Mouse (Mus musculus) testis, adult 2 months (tissue): ENCODE measurements at regions not wholly inside any gene's neighbourhood (a gene's known extent, or its start where the extent isn't known, plus 50 kb on each side); places are given as distances from the start of the nearest gene placed in this dataset.
"Not testable (repeated sequence)": the region's sequence is repeated elsewhere in the genome, so short reads cannot be mapped to it uniquely, and the experiment has no call there.

Experiments used
- H3K27ac ChIP-seq: fragments of 200-500 bp; 2 replicates; pipeline ENCODE4 v1.5.1; 2012; ENCODE audit warnings: low read depth, low read length; ENCODE audit not compliant: control insufficient read depth, insufficient read depth
- H3K27me3 ChIP-seq: fragments of 200-500 bp; 2 replicates; pipeline ENCODE4 v1.6.1; 2012; ENCODE audit warnings: mild to moderate bottlenecking, low read length, moderate library complexity; ENCODE audit not compliant: control insufficient read depth, insufficient read depth
- H3K36me3 ChIP-seq: fragments of 200-500 bp; 2 replicates; pipeline ENCODE4 v1.6.1; 2012; ENCODE audit warnings: mild to moderate bottlenecking, low read length; ENCODE audit not compliant: control insufficient read depth, insufficient read depth
- H3K4me1 ChIP-seq: fragments of 200-500 bp; 2 replicates; pipeline ENCODE4 v1.6.1; 2012; ENCODE audit warnings: low read length; ENCODE audit not compliant: control insufficient read depth, insufficient read depth
- H3K4me3 ChIP-seq: fragments of 200-500 bp; 2 replicates; pipeline ENCODE4 v1.5.1; 2012; ENCODE audit warnings: low read depth, mild to moderate bottlenecking, low read length, moderate library complexity, mixed read lengths; ENCODE audit not compliant: control insufficient read depth
- CTCF ChIP-seq: fragments of 200-500 bp; IDR thresholded peaks from 2 replicates; pipeline ENCODE4 v1.5.1; 2012; ENCODE audit warnings: low read depth, mild to moderate bottlenecking, inconsistent platforms, low read length, moderate library complexity; ENCODE audit not compliant: control insufficient read depth, insufficient read depth, insufficient replicate concordance
- POLR2A ChIP-seq: fragments of 200-500 bp; IDR thresholded peaks from 2 replicates; pipeline ENCODE4 v1.6.1; 2012; ENCODE audit warnings: low read depth, mild to moderate bottlenecking, inconsistent platforms, low read length, moderate library complexity; ENCODE audit not compliant: control insufficient read depth

GRCm38 (mm10) chr8:126776605-126777469 lies 168.8 kb downstream of the Tomm20 start:
- H3K27me3 ChIP-seq: no peaks in the 10 kb centered on the region
- no peaks in the 10 kb centered on the region for H3K36me3 ChIP-seq

GRCm38 (mm10) chr8:126775334-126775733 lies 170.3 kb downstream of the Tomm20 start:
- Histone ChIP-seq H3K4me3 (no peak overlapping the region), H3K4me1 (no peaks in the 10 kb centered on the region)

More at GRCm38 (mm10) chr8:126776605-126777469, 168.8 kb downstream of the Tomm20 start:
- Histone ChIP-seq H3K4me3 (no peak overlapping the region), H3K4me1 (no peaks in the 10 kb centered on the region), H3K27ac (no peak overlapping the region)
- TF ChIP-seq POLR2A: no peak
- no peak for TF ChIP-seq CTCF

GRCm38 (mm10) chr8:126774816-126775215 lies 170.8 kb downstream of the Tomm20 start:
- no peaks in the 10 kb centered on the region for H3K27me3 ChIP-seq
- no peaks in the 10 kb centered on the region for H3K36me3 ChIP-seq
- TF ChIP-seq CTCF: no peak
- no peak for TF ChIP-seq POLR2A
- H3K27ac ChIP-seq: no peak overlapping the region
- H3K4me3 ChIP-seq: no peak overlapping the region
- H3K4me1 ChIP-seq: no peaks in the 10 kb centered on the region

More at GRCm38 (mm10) chr8:126775334-126775733, 170.3 kb downstream of the Tomm20 start:
- Histone ChIP-seq H3K27me3 (no peaks in the 10 kb centered on the region), H3K27ac (no peak overlapping the region), H3K36me3 (no peaks in the 10 kb centered on the region)
- TF ChIP-seq POLR2A: no peak
- no peak for TF ChIP-seq CTCF

GRCm38 (mm10) chr8:126772748-126773147 lies 172.9 kb downstream of the Tomm20 start:
- H3K4me1 ChIP-seq: no peaks in the 10 kb centered on the region
- H3K27ac ChIP-seq: no peak overlapping the region
- H3K36me3 ChIP-seq: no peaks in the 10 kb centered on the region
- H3K4me3 ChIP-seq: no peak overlapping the region
- H3K27me3 ChIP-seq: no peaks in the 10 kb centered on the region
- TF ChIP-seq CTCF (no peak), POLR2A (no peak)

- Histone ChIP-seq H3K4me1 (no peaks in the 10 kb centered on the region), H3K27me3 (no peaks in the 10 kb centered on the region), H3K27ac (no peak overlapping the region), H3K4me3 (no peak overlapping the region), H3K36me3 (no peaks in the 10 kb centered on the region)
- TF ChIP-seq POLR2A: no peak
- no peak for TF ChIP-seq CTCF
Observed at GRCm38 (mm10) chr8:126772194-126772593, 173.4 kb downstream of the Tomm20 start.

GRCm38 (mm10) chr8:126770374-126770773 lies 175.3 kb downstream of the Tomm20 start:
- not testable (repeated sequence) for H3K4me3 ChIP-seq, H3K27me3 ChIP-seq, H3K27ac ChIP-seq, H3K36me3 ChIP-seq, H3K4me1 ChIP-seq

- no peaks in the 10 kb centered on the region for H3K27me3 ChIP-seq
- no peaks in the 10 kb centered on the region for H3K4me1 ChIP-seq
- TF ChIP-seq CTCF: no peak
- TF ChIP-seq POLR2A: no peak
- no peak overlapping the region for H3K27ac ChIP-seq
- no peak overlapping the region for H3K4me3 ChIP-seq
- H3K36me3 ChIP-seq: no peaks in the 10 kb centered on the region
Observed at GRCm38 (mm10) chr8:126768142-126768541, 174.4 kb upstream of the Irf2bp2 start.
